Mouse (Mus musculus): ENCODE results near the gene Gps1. TPM values are rescaled to one million over a fixed set of nuclear protein-coding genes. Genes with fewer than 3 reads are reported as not detected.
"Not testable (repeated sequence)": the region's sequence is repeated elsewhere in the genome, so short reads cannot be mapped to it uniquely, and the experiment has no call there.

The Gps1 gene
- polyA plus RNA-seq, 1 experiment from 2014 or later, result 270 TPM

DNA sequence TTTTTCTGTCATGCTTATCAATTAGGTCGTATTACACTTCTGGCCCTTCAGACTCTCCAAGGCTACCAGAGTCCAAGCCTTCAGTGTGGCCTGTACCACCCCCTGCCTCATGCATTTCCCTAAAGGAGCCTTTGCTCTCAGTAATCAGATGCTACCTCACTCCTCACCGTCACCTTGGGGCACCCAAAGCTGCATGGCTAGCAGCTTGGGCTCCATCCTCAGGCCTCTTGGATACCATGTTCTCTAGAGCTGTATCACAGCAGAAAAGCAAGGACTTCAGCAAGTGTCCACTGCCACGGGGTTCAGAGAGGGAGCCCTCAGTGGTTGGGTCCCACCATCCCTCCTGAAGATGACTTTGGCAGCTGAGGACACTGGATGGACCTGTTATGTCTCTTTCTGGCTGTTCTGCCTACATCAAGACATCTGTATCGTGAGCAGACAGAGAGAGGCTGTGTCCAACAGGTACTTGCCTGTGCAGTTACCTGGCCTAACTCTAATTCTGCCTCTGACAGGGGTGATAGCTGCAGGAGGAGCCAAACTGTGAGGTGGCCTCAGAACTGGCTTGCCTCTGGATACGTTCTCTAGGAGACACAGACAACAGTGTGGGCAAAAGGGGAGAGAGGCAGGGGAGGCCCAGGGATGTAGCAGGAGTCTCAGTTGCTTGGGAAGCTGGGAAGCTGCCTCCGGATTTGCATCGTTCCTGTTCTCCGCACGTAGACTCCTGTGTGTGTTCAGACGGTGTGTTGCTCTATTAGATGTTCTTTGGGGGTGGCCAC lies 45.9 kb downstream of the Gps1 start:
- Histone ChIP-seq H3K4me1 (peaks cover 17% of the 10 kb centered on the region), H3K36me3 (peaks cover 10% of the 10 kb centered on the region), H3K9me3 (replicated peaks) (no peaks in the 10 kb centered on the region), H3K27me3 (ENCODE audit: low read depth, poor library complexity, severe bottlenecking) (no peaks in the 10 kb centered on the region), H3K4me3 (no peak overlapping the region), H3K27ac (no peak overlapping the region; the same call in 1 of the 2 replicates)
- WGBS, result 90% methylated on average over 10 of the region's 10 CpGs
- DNase-seq (ENCODE audit: low spot score), result no peak

DNA sequence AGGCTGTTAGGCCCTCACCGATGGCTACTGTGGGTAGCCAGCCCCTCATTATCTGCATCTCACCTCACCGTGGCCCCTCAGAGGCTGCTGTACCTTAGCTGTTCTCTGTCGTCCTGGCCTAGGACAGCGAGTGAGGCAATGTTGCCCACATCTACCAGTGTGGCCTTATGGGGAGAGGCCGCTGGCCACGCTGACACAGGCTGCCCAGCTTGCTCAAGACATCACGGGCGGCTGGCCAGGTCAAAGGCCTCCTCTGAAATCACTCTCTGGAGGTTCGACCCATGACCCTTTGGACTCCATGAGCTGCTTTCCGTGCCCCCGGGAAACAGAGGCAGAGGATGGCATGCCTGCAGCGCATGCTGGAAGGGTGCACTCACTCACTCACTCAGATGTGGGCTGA lies 46.6 kb downstream of the Gps1 start:
- Histone ChIP-seq H3K9me3 (replicated peaks) (no peaks in the 10 kb centered on the region), H3K4me3 (no peak overlapping the region), H3K4me1 (peaks cover 10% of the 10 kb centered on the region), H3K27ac (no peak overlapping the region), H3K27me3 (ENCODE audit: low read depth, poor library complexity, severe bottlenecking) (no peaks in the 10 kb centered on the region), H3K36me3 (peaks cover 10% of the 10 kb centered on the region)
- WGBS, result 85% methylated on average over 12 of the region's 12 CpGs
- no peak for DNase-seq (ENCODE audit: low spot score)

DNA sequence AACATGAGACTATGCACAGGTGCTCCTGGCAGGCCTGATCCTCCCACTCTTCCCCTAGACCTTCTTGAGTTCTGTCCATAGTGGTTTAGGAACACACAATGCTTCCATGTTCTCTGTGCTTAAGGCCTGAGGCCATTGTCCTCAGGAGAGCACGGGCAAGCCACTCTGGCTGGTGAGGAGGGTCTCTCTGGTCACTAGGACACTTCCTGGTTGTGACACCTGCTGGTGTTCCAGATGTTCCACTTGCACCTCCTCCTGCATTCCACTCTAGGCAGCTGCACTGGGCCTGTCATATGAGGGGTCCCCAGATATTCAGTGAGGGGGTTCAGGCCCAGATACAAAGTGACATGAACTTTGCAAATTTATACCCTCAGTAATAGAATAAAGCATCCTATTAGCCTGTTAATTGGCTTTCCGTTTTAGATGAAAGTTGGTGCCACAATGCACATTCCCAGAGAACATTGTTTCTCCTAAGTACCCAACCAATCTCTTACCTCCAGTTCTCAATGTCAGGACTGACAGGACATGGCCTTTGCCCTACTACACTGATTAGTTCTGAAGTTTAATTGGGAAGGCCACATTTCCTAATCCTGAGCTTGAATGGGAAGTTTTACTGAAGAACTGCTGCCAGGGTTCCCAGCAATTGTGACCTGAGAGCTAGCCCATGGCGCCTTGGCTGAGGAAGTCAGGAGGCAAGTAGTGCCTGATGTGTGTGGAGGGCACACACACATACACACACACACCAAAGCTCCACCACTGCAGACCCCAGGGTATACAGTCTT lies 47.8 kb downstream of the Gps1 start:
- Histone ChIP-seq H3K36me3 (peaks cover 5% of the 10 kb centered on the region; the same call in 1 of the 2 replicates), H3K27me3 (ENCODE audit: low read depth, poor library complexity, severe bottlenecking) (no peaks in the 10 kb centered on the region), H3K27ac (no peak overlapping the region), H3K4me3 (no peak overlapping the region), H3K9me3 (replicated peaks) (no peaks in the 10 kb centered on the region), H3K4me1 (no peaks in the 10 kb centered on the region)
- 92% methylated on average over 3 of the region's 3 CpGs for WGBS
- DNase-seq (ENCODE audit: low spot score), result no peak

DNA sequence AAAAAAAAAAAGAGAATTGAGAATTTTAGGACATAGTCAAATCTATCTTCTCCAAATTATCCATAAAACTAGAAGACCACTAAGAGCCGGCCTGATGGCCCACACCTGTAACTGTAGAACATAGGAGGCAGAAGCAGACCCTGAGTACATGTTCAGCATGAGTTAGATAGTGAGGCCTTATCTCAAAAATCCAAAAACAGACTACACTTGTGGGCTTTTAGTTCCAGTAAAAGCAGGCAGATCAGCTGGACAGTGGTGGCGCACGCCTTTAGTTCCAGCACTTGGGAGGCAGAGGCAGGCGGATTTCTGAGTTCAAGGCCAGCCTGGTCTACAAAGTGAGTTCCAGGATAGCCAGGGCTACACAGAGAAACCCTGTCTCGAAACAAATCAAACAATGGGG lies 48.9 kb downstream of the Gps1 start:
- H3K4me1 ChIP-seq; H3K4me3 ChIP-seq; H3K36me3 ChIP-seq; H3K27ac ChIP-seq; H3K27me3 ChIP-seq (ENCODE audit: low read depth, poor library complexity, severe bottlenecking); H3K9me3 ChIP-seq (replicated peaks); DNase-seq (ENCODE audit: low spot score): not testable (repeated sequence)
- WGBS, result 95% methylated on average over 5 of the region's 5 CpGs

DNA sequence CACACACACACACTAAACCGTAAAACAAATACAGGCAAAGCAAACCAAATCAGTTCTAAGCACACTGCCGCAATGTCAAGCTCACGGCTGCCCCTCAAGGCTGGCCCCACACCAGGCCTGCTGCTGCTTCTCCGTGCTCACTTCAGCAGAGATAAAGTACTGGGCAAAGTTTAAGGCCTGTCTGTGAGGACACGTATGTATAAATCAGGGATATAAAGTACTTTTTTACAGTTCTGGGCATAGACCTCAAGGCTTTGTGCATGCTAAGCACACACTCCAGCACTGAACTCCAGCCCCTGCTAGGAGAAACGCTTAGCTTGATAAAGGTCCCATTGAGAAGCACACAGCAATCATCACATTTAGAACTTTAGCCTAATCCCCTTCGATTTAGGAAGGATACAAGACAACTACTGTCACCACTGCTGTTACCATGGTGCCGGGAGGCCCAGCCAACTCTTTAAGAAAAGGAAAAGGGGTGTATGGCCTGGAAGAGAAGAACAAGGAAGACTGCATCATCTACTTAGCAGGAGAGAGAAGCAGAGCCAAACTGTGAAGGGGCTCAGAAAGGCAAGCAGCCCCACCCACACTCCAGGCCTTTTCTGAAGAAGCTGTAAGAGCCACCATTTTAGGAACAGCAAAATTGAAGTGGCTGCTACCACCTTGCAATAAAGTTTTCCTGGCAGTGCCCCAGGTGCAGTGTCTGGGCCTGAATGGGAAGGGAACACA lies 49.6 kb downstream of the Gps1 start:
- H3K36me3 ChIP-seq, result peaks cover 5% of the 10 kb centered on the region; the same call in 1 of the 2 replicates
- H3K27ac ChIP-seq, result no peak overlapping the region
- DNase-seq (ENCODE audit: low spot score), result no peak
- no peak overlapping the region for H3K4me3 ChIP-seq
- WGBS, result 86% methylated on average over 8 of the region's 8 CpGs
- H3K4me1 ChIP-seq, result no peaks in the 10 kb centered on the region
- H3K27me3 ChIP-seq (ENCODE audit: low read depth, poor library complexity, severe bottlenecking), result no peaks in the 10 kb centered on the region
- H3K9me3 ChIP-seq (replicated peaks), result no peaks in the 10 kb centered on the region

Other genes starting within 250 kb of the Gps1 start
- 223 and 235 TPM in 2 replicates for gene Mcrip1, start 234.5 kb upstream of the Gps1 start, polyA plus RNA-seq (2016; fragmentation: Nextera tagmentation; extraction: Ambion mirVana)
- gene Ppp1r27, start 233.1 kb upstream of the Gps1 start, polyA plus RNA-seq (2016; fragmentation: Nextera tagmentation; extraction: Ambion mirVana), result 0.25 and 0.26 TPM in 2 replicates
- 613 and 656 TPM in 2 replicates for gene P4hb, start 211.0 kb upstream of the Gps1 start, polyA plus RNA-seq (2016; fragmentation: Nextera tagmentation; extraction: Ambion mirVana)
- gene Arhgdia, start 202.6 kb upstream of the Gps1 start, polyA plus RNA-seq (2016; fragmentation: Nextera tagmentation; extraction: Ambion mirVana), result 742 and 814 TPM in 2 replicates
- gene Alyref, start 185.9 kb upstream of the Gps1 start, polyA plus RNA-seq (2016; fragmentation: Nextera tagmentation; extraction: Ambion mirVana), result 720 and 728 TPM in 2 replicates
- 201 and 207 TPM in 2 replicates for gene Anapc11, start 185.9 kb upstream of the Gps1 start, polyA plus RNA-seq (2016; fragmentation: Nextera tagmentation; extraction: Ambion mirVana)
- gene Npb, start 175.8 kb upstream of the Gps1 start, polyA plus RNA-seq (2016; fragmentation: Nextera tagmentation; extraction: Ambion mirVana), result 0.56 TPM in 1 of 2 replicates, not detected in the other
- 161 and 169 TPM in 2 replicates for gene Pcyt2, start 166.3 kb upstream of the Gps1 start, polyA plus RNA-seq (2016; fragmentation: Nextera tagmentation; extraction: Ambion mirVana)
- gene Sirt7, start 159.0 kb upstream of the Gps1 start, polyA plus RNA-seq (2016; fragmentation: Nextera tagmentation; extraction: Ambion mirVana), result 27.2 and 28.8 TPM in 2 replicates
- 25.9 and 28.1 TPM in 2 replicates for gene Mafg, start 150.7 kb upstream of the Gps1 start, polyA plus RNA-seq (2016; fragmentation: Nextera tagmentation; extraction: Ambion mirVana)
- 40.6 TPM in 2 replicates for gene Pycr1, start 140.5 kb upstream of the Gps1 start, polyA plus RNA-seq (2016; fragmentation: Nextera tagmentation; extraction: Ambion mirVana)
- gene Myadml2, start 136.1 kb upstream of the Gps1 start, polyA plus RNA-seq (2016; fragmentation: Nextera tagmentation; extraction: Ambion mirVana), result not detected in 2 replicates
- gene Notum, start 123.1 kb upstream of the Gps1 start, polyA plus RNA-seq (2016; fragmentation: Nextera tagmentation; extraction: Ambion mirVana), result 9.1 and 10.1 TPM in 2 replicates
- 166 and 171 TPM in 2 replicates for gene Aspscr1, start 111.3 kb upstream of the Gps1 start, polyA plus RNA-seq (2016; fragmentation: Nextera tagmentation; extraction: Ambion mirVana)
- gene Cenpx, start 70.5 kb upstream of the Gps1 start, polyA plus RNA-seq (2016; fragmentation: Nextera tagmentation; extraction: Ambion mirVana), result 122 and 123 TPM in 2 replicates
- gene Lrrc45, start 70.3 kb upstream of the Gps1 start, polyA plus RNA-seq (2016; fragmentation: Nextera tagmentation; extraction: Ambion mirVana), result 52.8 and 60.8 TPM in 2 replicates
- 25.4 and 28.8 TPM in 2 replicates for gene Rac3, start 62.8 kb upstream of the Gps1 start, polyA plus RNA-seq (2016; fragmentation: Nextera tagmentation; extraction: Ambion mirVana)
- gene Dcxr, start 57.0 kb upstream of the Gps1 start, polyA plus RNA-seq (2016; fragmentation: Nextera tagmentation; extraction: Ambion mirVana), result 14.0 and 15.9 TPM in 2 replicates
- gene Cbr2, start 52.2 kb upstream of the Gps1 start, polyA plus RNA-seq (2016; fragmentation: Nextera tagmentation; extraction: Ambion mirVana), result 15.2 and 16.3 TPM in 2 replicates
- 9.3 and 20.0 TPM in 2 replicates for gene Hmga1b, start 21.5 kb upstream of the Gps1 start, polyA plus RNA-seq (2016; fragmentation: Nextera tagmentation; extraction: Ambion mirVana)
- 35.7 and 40.4 TPM in 2 replicates for gene Rfng, start 65 bp upstream of the Gps1 start, polyA plus RNA-seq (2016; fragmentation: Nextera tagmentation; extraction: Ambion mirVana)
- gene Dus1l, start 12.1 kb downstream of the Gps1 start, polyA plus RNA-seq (2016; fragmentation: Nextera tagmentation; extraction: Ambion mirVana), result 122 and 136 TPM in 2 replicates
- 125 and 139 TPM in 2 replicates for gene Fasn, start 40.3 kb downstream of the Gps1 start, polyA plus RNA-seq (2016; fragmentation: Nextera tagmentation; extraction: Ambion mirVana)
- gene Ccdc57, start 148.6 kb downstream of the Gps1 start, polyA plus RNA-seq (2016; fragmentation: Nextera tagmentation; extraction: Ambion mirVana), result 7.0 and 7.2 TPM in 2 replicates
- gene Slc16a3, start 164.2 kb downstream of the Gps1 start, polyA plus RNA-seq (2016; fragmentation: Nextera tagmentation; extraction: Ambion mirVana), result 119 and 165 TPM in 2 replicates
- 126 and 136 TPM in 2 replicates for gene Csnk1d, start 207.1 kb downstream of the Gps1 start, polyA plus RNA-seq (2016; fragmentation: Nextera tagmentation; extraction: Ambion mirVana)

Measured in limb, embryonic 10.5 days (tissue).